Mouse (Mus musculus): ENCODE results near the gene Aen.

Gene Aen

DNA sequence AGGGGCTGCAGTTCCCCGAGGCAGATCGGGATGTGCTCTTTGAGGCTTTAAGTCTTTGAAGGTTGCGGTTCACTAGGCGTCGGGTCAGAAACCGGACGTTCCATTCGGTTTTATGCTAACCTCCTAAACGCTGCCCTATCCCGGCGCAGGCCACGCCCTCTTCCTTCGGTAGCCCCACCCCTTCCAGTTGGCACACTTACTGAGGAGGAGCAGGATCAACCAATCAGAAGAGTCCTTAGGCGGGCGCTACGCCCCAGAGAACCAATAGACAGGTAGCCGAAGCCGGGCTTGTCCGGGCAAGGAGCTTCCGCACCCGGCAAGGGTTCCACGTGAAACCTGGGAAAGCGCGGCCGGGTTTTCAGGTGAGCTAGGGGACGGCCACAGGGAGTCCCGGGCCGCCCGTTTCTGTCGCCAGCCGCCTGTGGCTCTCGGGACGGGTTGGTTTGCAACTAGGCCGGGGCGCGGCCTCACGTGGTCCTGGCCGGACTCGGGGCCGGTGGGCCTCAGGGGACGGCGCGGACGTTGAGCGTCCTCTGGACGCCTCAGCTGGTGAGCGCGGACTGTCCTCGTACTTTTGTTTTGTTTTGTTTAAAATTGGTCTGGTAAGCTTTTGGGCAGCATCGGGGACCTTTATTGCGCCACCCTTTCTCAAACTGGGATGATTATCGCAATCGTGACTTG is at the start of gene Aen:
Aen (plus strand) TSS at position 202 of the 681 bp plus-strand sequence.
- DNase-seq (ENCODE audit: low read depth, low spot score), result peak; percentile 99

DNA sequence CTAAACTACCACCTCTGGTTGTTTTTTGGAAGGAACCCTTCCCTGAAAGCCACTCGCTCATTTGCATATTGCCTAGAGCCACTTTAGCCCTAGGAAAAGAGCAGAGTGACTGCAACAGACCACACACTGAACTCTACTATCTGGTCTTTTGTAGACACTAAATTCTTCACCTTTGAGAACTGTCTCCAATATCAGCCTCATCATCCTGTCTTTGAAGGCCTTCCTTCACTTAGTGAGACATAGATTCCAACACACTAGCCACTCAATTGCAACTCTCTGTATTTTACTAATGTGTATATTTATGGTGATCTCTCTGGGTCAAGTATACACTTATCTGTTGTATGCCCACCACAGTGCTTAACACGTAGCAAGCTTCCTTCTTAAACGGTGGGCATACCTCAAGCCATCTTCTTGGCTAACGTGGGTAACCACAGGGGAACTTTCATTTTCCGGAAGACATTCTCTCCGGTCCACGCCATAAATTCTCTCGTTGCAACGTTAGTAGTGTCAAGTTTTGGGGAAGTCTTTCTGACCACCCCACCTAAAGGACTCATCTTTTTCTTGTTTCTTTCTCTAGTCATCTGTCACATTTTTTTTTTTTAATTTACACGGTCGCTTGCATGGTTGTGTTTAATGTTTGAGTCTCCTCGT is 49.5 kb upstream of the Aen start:
- DNase-seq (ENCODE audit: low read depth, low spot score), result peak; percentile 52

DNA sequence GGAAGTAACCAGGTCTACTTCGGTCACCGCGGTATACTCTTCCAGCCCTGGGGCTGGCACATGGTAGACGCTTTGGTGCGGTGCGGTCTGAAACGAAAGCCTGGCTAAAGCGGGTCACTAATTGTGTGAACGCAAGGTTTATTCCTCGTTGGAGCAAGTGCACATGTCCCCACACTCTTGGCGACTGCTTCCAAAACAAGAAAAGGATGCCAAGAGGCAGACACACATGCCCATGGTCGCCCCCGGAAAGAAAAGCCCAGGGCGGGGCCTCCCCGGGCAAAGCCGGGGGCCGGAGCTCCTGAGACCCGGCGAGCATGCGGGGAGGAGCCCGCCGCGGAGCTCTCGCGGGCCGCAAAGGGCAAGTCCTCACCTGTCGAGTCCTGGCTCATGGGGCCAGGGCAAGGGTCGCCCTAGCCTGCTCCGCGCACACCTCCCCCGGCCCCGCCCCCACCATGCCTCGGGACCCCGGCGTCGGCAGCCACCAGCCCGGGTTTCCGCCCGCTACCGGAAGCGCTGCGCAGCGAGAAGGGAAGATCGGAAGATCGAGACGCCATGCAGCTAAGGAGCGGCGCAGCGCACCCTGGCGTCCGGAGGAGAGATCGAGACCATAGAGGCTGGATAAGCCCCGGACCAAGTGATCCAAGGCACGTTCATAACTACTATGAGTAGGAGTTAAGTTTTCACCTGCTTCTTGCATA is 48.8 kb upstream of the Aen start, which contains the start of gene Det1:
Det1 (minus strand) TSS at position 527 of the 698 bp plus-strand sequence.
- peak; percentile 94 for DNase-seq (ENCODE audit: low read depth, low spot score)

DNA sequence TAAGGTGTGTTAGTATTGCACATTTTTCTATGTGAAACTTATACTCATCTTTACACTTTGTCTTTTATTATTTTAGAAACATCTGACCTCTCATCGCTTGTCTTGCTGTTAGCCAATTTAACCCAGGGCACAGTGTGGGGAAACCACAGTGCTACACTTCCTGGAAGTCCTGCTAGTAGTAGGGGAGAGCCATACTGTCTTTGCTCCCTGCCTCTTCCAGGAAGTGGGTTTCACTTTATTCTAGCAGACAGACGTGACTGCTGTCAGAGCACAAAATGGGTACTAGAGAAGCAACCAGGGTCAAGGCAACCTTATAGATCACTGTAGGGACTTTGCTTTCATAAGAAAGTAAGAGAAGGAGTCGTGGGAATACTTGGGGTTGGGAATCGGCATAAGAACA is 41.6 kb upstream of the Aen start:
- no peak for DNase-seq (ENCODE audit: low read depth, low spot score)

DNA sequence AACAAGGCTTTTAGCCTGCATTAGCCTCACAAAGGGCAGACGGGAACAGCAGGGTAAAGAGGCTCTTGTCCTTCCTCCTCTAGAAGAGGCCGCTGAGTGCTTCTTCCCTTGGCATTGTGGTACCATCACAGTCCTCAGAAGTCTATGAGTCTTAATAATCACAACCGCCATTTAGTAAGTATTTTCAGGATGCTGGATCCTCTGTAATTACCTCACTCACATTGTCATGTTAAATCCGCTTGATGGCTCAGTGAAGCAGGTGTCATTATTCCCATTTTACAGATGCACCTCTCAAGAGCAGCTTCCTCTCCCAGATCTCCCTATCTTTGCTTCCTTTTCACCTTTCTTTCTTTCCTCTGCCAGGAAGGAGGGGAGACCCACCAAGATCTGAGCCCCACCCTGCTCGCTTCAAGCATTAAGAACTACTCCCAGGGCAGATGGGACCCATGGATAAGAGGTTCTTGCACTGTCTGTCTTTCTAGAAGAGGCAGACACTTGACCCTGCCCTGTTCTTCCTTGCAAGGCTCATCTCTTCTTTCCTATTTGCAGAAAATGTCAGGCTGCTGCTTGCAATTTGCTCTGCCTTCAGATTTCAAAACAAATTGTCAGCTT is 40.5 kb upstream of the Aen start:
- DNase-seq (ENCODE audit: low read depth, low spot score), result no peak

DNA sequence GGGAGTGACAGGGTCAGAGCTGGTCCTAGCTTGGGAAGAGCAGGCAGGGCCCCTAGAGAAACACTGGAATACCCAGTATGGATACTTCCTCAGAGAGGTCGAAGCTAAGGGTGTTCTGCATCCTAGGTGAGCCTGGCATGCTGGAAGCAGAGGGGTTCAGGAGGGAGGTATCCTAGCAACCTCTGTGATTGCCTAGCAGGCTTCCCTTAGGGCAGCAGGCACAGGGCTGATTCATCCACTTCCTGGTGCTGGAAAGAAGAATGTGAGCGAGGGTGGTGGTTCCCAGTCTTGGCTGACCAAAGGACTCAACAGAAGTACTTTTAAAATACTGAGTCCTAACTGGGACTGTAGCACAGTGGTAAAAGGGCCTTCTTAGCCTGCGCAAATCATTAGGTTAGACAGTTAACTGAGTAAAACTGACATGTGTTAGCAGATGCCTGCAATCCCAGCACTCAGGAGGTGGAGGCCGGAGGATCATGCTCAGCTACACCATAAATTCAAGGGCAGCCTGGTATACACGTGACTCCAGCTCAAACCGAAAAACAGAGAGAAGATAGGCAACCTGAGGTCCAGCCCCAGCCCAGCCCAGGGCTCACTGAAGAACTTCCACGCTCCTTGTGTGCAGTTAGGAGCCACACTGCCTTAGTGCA is 31.7 kb upstream of the Aen start:
- no peak for DNase-seq (ENCODE audit: low read depth, low spot score)

DNA sequence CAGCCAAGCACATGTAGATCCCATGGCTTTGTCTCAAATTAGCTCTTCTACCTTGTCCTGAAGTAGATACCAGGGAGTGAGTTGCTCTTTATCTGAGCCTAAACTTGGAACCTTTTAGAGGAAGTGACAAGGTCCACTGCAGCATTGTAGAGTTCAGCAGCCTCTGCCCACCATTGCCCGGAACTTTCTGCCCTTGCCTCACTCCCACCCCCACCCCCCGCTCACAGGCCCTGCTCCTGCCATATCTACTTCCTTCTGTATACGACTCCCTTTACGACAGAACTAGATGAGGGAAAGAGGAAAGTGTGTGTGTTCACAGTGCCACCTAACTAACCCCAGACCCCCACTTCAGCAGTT is 31.2 kb upstream of the Aen start:
- no peak for DNase-seq (ENCODE audit: low read depth, low spot score)

DNA sequence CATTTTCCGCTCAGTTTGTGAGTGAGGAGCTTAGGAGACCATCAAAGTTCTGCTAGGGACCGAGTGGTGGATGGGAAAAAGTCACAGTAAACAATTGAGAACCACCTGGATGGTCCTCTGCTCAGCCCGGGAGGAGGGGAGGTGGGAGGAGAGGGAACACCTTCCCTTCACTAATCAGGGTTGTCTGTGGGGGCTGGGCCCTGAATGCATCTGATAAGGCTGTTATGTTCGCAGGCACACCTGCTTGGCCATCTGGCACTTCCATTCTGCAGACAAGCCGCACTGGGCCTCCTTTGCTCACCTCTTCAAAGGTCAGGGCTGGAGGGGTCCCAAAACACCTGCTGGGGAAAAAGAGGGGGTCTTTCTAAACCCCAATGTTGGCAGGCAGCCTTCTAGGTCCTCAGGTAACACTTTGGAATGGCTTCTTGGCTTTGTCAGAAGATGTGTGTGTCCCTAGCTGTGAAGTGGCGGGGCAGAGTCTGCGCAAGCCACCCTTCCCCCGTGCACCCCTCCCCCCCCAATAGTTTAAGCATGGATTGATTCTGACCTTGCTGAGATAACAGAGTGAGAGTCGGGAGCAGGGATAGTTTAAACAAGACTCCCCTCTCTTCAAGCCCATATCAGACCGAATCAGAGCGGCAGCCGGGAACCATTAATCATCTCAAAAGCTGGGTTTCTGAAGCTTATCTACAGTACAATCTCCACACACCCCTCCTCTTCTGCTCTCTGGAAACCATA is 30.3 kb upstream of the Aen start:
- no peak for DNase-seq (ENCODE audit: low read depth, low spot score)

DNA sequence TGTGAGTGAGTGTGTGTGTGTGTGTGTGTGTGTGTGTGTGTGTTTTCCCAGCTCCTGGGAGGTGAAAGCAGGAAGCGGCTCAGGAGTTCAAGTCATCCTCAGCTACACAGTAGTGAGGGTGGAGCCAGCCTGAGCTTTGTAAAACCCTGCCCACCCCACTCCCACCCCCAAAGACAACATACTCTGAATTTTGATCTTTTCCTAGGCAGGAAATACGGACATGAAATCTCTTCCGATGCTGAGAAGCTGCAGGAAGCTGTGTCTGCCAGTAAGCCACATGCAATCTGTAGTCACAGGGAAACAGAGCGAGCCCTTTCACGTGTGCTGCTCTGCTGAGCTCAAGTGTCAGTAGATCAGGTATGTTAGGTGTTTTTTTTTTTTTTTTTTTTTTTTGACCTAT is 26.9 kb upstream of the Aen start:
- no peak for DNase-seq (ENCODE audit: low read depth, low spot score)

DNA sequence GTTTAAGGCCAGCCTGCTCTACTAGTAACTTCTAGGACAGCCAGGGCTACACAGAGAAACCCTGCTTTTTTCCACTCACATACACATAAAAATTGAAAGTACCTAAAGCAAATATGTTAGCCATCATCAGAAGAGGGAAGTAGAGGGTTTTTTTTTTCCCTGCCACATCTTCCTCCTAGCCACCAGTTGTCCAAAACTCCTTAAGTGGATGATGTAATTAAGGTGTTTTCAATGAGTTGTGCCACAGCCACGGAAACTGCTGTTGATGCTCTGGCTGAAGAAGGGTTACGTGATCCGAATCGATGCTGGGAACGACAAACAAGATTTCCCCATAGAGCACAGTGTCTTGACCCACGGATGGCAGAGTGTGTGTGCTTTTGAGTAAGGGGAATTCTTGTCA is 23.3 kb upstream of the Aen start:
- no peak for DNase-seq (ENCODE audit: low read depth, low spot score)

DNA sequence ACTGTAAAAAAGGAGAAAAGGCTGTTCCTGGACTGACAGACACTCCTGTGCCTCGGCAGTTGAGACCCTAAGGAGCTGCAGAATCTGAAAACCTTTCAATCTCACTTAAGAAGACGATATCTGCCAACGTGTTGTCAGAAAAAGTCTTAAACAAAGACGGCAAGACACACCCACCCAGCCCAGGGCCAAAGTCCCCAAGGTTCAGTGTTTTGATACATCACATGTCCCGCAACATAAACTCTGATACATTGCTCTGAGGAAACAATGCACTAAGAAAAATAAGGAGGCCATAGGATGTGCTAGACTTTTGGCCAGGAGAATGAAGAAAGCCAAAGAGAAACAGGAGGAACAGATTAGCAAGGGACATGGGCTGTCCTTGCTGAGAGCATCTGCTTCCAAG is 22.8 kb upstream of the Aen start:
- DNase-seq (ENCODE audit: low read depth, low spot score), result no peak

DNA sequence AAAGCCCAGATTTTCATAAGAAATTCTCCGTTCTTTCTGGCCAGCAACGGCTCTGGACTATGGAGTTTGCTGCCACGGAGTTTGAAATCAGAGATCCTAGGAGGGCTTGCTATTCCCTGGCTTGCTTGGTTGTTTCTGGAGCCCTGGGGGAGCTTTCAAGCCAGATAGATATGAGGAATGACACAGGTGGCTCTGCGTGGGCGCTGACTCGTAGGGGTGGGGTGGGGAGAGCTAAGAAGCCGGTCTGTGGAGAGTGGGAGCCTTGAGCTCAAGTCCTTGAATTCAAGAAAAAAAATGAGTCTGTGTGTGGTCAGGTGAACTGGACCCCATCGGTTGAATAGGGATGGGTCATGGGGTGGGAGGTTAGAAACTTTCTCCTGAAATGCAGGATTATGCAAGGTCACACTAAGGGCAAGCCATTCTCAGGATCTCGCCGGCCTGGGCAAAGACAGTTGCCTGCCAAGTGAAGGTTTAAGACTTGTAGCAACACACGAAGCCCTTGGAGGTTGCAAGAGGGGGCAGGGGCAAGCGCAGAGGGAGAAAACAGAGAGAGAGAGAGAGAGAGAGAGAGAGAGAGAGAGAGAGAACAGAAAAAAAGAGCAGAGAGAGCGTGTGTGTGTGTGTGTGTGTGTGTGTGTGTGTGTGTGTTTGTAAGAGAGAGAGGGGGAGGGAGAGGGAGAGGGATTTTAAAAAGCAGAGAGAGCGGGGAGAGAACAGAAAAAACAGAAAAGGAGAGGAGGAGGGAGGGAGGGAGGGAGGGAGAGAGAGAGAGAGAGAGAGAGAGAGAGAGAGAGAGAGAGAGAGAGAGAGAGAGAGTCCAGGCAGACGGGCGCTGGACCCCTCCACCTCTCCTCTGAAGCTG is 13.8 kb upstream of the Aen start:
- no peak for DNase-seq (ENCODE audit: low read depth, low spot score)

DNA sequence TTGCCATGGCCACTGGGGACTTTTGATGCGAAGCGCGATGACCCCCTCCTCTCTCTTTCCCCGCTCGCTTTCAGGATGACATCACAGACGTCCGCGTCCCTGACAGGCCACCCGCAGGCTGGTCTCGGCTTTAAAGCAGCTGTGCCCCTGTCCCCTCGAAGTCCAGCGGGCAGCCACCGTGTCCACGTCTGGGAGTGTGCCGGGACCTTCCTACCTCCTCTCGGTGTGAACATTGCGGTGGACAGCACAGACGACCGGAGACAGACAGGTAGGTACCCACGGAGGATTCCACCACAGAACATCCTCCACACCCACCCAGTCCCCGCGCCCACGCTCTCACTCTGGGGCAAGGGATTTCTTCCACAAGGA is 13.2 kb upstream of the Aen start:
- DNase-seq (ENCODE audit: low read depth, low spot score), result no peak

DNA sequence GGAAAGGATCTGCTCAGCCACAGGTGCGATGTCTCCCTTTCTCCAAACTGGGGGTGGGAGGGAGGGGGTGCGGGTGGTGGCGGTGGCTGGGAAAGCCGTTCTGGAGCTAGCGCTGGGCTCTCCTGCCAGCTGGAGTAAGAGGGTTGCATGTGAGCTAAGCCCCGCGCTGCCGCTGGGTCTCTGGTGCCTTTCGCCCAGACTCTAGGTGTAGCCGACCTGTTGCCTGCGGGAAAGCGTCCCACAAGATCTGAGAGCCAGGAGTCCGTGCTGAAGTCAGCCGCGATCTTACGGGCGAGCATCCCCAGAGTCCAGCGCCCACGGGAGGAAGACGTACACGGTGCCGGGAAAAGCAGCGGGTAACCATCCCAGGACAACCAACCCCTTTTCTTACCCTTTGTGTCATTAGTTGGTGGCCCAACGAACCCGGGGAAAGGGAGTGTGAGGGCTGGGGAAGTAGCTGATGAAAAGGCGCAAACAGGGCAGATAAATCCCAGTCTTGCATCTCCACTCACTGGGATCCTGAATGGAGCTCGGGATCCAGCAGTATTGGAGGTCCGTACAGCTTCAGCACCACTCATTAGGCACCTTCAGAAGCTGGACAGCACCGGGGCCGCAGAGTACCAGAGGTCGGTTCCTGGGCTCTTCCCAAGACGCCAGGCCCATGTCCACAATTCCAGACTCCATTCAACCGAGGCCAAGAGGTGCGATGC is 12.5 kb upstream of the Aen start:
- DNase-seq (ENCODE audit: low read depth, low spot score), result no peak

DNA sequence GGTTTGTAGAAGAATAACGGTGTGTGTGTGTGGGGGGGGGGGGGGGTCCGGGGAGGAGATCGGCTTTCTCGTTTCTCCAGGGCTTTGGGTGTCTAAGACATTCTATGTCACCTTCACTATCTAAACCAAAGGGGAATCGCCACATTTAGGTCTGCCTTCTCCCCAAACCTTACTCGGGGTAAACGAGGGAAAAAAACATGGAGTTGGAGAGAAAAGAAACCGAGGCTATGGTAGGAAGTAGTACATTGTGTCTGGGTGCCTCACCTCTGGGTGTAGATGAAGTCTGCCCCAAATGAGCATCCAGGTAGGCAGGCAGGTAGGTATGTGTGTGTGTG is 12.0 kb upstream of the Aen start:
- no peak for DNase-seq (ENCODE audit: low read depth, low spot score)

DNA sequence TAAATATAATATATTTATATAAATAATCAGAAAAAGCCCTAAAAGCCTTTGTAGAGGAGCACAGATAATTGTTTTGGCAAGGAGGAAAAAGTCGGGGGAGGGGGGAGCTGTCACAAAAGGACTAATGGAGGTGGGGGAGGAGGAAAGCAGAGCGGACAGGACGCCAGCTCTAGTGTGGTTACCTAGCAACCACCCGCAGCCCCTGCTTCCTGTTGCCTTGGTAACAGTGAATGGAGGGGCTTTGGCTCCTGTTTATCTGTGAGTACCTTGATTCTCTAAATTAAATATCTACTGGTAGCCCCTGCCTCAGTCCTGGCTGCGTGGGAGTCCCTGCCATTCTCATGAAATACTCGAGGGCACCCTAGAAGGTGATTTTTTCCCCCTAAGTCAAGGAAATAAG is 11.5 kb upstream of the Aen start:
- DNase-seq (ENCODE audit: low read depth, low spot score), result no peak

DNA sequence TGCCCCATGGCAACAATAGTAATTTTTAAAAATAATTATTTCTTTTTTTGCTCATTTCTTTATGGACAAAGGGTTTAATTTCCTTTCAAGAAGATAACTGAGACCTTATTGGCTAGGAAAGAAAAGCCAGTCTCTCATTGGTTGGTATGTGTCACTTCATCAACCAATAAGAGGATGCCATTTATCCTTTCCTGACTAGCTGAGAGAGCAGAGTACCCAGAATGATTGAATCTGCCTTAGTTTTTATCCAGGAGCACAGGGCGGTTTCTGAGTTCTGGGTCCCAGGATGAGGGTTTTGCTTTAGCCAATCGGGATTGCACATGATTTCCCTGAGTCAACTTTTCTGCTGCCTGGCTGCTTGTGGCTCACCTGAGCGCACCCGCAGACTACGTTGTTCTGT is 10.2 kb upstream of the Aen start:
- no peak for DNase-seq (ENCODE audit: low read depth, low spot score)

DNA sequence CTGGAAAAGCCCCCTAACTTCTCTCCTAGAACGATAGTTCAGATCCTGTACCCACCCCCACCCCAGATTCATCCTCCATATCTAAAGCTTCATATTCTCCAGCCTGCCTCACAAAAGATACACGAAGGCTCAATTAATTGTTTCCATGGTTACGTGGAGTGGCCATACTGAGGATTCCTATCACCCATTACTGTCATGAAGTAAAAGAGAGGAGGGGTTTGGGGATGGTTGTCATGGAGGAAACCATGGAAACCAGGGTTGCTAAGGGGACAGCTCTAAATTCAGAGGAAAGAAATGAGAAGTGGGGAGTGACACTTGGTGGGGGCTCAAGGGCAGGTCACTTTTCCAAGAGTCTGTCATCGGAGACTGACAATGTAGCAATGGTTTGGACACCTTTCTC is 9.2 kb upstream of the Aen start:
- DNase-seq (ENCODE audit: low read depth, low spot score), result no peak

DNA sequence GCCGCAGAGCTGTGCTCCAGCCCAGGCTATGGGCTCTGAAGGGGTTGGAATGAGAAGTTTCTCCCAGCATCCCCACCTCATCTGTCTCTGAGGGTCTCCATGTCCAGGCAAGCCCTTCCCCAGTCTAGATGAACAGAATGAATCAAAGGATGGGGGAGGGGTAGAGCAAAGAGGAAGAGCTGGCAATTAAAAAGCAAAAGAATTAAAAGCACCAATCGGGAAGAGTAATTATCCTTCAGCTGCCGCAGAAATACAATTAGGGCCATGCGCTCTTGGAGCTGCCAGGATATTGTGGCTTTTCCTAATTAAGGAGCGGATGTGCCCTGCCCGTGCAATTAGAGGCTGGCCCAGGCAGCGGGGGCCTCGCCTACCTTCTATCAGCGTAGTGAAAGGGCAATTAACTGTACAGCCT is 8.2 kb upstream of the Aen start:
- DNase-seq (ENCODE audit: low read depth, low spot score), result no peak

DNA sequence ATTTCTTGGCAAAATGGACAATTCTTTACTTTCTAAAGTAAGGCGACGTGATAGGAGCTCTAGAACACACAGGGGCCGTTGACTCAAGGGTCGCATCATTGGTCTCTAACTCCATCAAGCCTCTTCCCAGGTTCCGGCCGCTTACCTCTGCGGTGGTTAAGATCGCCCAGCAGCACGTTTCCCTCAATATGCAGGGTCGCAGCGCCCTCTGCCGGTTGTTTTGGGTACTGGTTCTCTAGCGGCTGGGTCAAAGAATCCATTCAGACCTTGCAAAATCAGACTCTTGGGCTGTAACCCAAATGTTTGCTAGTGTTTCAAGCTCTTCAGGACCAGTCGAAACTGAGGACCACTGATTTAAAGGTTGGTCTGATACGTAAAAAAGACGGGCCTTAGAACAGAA is 5.0 kb upstream of the Aen start:
- peak; percentile 80 for DNase-seq (ENCODE audit: low read depth, low spot score)
